Mouse (Mus musculus): ENCODE results near the gene 9930022D16Rik. TPM values are rescaled to one million over a fixed set of nuclear protein-coding genes. Genes with fewer than 3 reads are reported as not detected.

The 9930022D16Rik gene
- not detected in 2 replicates for polyA plus RNA-seq (2016; fragmentation: Nextera tagmentation; extraction: Ambion mirVana)

DNA sequence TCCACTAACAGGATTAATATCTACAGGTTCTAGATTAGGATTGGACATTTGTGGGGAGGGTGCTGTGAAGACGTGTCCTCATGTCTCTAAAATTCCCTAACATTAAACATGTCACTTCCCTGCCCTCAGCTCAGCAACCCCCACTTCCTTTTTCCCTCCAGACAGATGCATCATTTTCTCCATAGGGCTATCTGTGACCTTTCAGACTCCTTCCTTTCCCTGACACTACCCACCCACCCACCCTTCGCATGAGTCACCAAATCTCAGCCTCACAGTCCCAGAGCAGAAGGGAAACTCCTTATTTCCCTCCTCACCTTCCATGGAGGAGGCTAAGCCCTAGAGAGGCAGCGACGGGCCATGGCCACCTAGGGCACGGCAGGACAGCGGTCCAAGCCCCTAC, at the start of gene 9930022D16Rik:
9930022D16Rik (plus strand) TSS at position 301 of the 400 bp plus-strand sequence.
- H3K4me1 ChIP-seq: no peaks in the 10 kb centered on the region
- H3K9me3 ChIP-seq: no peaks in the 10 kb centered on the region
- WGBS: 94% methylated on average over 6 of the region's 6 CpGs
- DNase-seq (ENCODE audit: extremely low spot score, low spot score): no peak
- no peak within 1 kb of the TSS for H3K4me3 ChIP-seq
- H3K27ac ChIP-seq: no peak within 1 kb of the TSS
- H3K36me3 ChIP-seq (replicated peaks): no peaks in the 10 kb centered on the region
- H3K27me3 ChIP-seq (ENCODE audit: poor library complexity, severe bottlenecking): no peaks in the 10 kb centered on the region

DNA sequence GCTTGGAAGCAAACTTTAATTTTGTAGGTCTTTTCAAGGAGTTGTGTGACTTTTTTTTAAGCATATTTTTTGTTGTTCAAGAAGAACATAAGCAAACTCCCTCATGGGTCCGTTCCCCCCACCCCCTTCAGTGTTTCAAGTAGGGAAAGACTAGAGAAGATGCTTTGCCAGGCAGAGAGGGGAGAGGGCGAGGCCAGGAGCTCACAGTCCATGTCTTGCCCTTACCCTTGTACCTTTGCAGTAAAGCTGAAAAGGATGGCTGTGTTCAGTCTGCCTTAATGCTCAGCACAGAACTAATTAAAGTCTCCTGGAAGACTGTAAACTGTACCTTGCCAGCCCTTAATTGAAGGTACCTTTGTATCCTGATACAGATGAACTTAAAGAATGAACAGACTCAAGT, 49.4 kb upstream of the 9930022D16Rik start:
- Histone ChIP-seq H3K4me3 (peak overlapping the region; percentile 96), H3K27me3 (ENCODE audit: poor library complexity, severe bottlenecking) (peaks cover 23% of the 10 kb centered on the region), H3K27ac (no peak overlapping the region), H3K4me1 (peaks cover 46% of the 10 kb centered on the region), H3K9me3 (no peaks in the 10 kb centered on the region), H3K36me3 (replicated peaks) (peaks cover 41% of the 10 kb centered on the region)
- DNase-seq (ENCODE audit: extremely low spot score, low spot score): no peak
- WGBS: 77% methylated on average over 2 of the region's 2 CpGs

DNA sequence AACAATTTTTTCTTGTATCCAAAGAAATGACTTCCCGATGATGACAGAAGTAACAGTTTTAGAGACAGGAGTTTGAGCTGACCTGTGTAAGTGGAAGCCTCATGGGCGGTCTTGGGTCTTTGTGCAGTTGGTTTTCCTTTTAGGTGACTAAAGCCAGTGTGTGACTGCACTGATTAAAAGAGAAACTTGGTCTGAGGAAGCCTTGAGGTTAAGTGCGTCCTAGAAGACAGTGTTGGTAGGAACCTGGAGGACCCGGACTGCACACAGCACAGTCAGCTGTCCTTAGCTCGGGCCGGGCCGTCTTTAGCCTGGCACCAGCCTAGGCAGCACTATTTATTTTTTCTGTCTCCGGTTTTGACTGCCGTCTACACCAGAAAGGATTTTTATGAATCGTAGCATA, 48.8 kb upstream of the 9930022D16Rik start:
- Histone ChIP-seq H3K27ac (no peak overlapping the region), H3K9me3 (no peaks in the 10 kb centered on the region), H3K36me3 (replicated peaks) (peaks cover 47% of the 10 kb centered on the region), H3K4me1 (peaks cover 41% of the 10 kb centered on the region), H3K4me3 (peak overlapping the region; percentile 96), H3K27me3 (ENCODE audit: poor library complexity, severe bottlenecking) (peaks cover 21% of the 10 kb centered on the region)
- no peak for DNase-seq (ENCODE audit: extremely low spot score, low spot score)
- WGBS: 90% methylated on average over 10 of the region's 10 CpGs

DNA sequence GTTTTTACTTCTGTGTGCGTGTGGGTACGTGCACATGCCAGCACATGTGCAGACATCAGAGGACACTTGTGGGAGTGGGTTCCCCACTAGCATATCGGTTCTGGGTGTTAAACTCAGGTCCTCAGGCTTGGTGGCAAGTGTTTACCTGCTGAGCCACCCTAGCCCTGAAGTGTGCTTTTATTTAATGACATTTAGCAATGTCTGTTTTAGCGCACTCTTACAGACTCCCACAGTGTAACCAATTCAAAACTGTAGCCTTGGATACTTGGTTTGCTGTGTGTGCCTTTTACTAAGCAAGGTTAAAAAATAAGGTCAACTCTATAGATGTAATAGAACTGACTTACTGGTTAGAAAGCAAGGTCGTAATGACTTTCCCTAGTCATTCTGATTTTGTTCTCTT, 47.9 kb upstream of the 9930022D16Rik start:
- Histone ChIP-seq H3K4me1 (peaks cover 45% of the 10 kb centered on the region), H3K9me3 (no peaks in the 10 kb centered on the region), H3K27me3 (ENCODE audit: poor library complexity, severe bottlenecking) (peaks cover 11% of the 10 kb centered on the region), H3K4me3 (no peak overlapping the region), H3K36me3 (replicated peaks) (peaks cover 56% of the 10 kb centered on the region), H3K27ac (no peak overlapping the region)
- WGBS: 95% methylated on average over 5 of the region's 5 CpGs
- DNase-seq (ENCODE audit: extremely low spot score, low spot score): no peak

DNA sequence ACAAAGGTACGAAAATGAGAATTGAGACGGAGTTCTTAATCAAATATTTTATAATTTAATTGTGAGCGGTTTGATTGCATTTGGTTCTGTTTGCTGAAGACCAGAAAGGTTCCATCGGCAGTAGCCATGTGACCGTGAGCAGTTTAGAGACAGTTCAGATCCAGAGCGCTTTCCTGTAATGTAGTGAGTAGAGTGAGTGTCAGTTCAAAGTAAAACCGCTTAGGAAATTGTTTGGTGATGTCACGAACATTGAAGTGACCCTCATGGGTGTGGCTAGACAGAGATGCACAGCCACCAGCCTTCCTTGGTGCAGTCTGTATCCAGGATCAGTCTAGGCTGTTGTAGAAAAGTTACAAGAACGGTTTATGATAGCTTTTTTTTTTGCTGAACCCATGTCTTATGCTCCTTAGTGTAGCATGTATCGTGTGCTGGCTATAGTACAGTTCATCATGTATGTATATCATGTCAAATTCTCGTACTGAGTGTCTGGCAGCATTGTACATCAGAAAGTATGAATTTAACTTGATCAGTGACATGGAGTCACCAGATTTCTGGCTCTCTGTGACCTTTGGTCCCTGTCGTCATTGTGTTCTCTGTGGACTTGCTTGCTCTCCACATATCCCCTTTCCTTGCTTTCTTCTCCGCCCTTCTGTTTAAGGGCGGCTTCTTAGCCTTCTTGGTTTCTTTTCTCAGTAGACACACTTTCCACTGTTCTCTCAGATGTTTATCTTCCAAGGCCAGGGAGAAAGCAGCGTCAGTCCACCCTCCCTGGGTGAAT, 46.7 kb upstream of the 9930022D16Rik start:
- H3K36me3 ChIP-seq (replicated peaks): peaks cover 66% of the 10 kb centered on the region
- H3K4me3 ChIP-seq: no peak overlapping the region
- no peak overlapping the region for H3K27ac ChIP-seq
- no peaks in the 10 kb centered on the region for H3K27me3 ChIP-seq (ENCODE audit: poor library complexity, severe bottlenecking)
- no peak for DNase-seq (ENCODE audit: extremely low spot score, low spot score)
- H3K4me1 ChIP-seq: peaks cover 36% of the 10 kb centered on the region
- WGBS: 91% methylated on average over 15 of the region's 15 CpGs
- no peaks in the 10 kb centered on the region for H3K9me3 ChIP-seq

DNA sequence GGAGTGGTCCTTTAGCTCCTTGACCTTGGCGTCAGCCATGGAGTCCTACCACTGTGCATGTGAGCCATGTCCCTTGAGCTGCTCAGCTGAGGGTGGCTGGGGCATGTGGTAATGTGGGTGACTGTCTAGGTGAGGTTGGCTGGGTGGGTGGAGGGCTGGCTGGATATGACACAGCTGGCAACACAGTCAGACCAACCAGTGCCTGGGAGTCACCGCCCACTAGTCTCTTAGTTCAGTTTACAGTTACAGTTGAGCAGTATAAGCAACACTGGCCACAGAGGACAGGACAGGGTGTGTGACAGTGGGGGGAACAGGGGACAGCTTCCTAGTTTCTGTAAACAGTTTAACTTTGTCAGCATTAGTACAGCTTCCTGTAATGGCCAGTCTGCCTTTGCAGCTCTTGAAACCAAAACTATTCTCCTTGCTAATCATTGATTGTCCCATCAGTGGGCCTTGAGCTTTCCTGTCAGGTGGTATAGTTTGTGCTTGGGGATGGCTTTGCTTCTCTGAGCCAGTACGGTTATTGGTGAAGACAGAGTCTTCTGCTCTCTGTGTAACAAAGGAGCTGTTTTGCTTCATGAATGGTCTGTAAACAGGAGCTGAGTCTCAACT, 44.6 kb upstream of the 9930022D16Rik start:
- 89% methylated on average over 3 of the region's 3 CpGs for WGBS
- Histone ChIP-seq H3K4me1 (peaks cover 29% of the 10 kb centered on the region), H3K9me3 (no peaks in the 10 kb centered on the region), H3K36me3 (replicated peaks) (peaks cover 80% of the 10 kb centered on the region), H3K27me3 (ENCODE audit: poor library complexity, severe bottlenecking) (no peaks in the 10 kb centered on the region), H3K4me3 (no peak overlapping the region), H3K27ac (no peak overlapping the region)
- no peak for DNase-seq (ENCODE audit: extremely low spot score, low spot score)

DNA sequence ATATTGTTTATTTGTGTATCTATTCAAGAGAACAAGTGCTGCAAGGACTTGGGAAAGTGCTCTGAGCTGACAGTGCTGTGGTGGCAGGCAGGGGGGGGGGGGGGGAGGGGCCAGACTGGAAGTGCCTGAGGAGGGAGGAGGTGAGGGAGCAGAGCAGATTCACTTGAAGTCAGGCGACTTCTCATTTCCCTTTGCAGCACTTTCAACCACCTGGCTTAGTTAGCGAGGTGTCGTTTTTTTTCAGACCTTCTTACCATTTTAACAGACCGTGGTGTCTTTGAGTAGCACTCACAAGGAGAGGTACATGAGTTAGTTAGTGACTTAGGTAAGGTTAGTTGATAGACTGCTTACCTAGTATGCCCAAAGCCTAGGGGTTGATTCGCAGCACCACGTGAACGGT, 38.3 kb upstream of the 9930022D16Rik start:
- Histone ChIP-seq H3K9me3 (no peaks in the 10 kb centered on the region), H3K4me3 (no peak overlapping the region), H3K36me3 (replicated peaks) (peaks cover 28% of the 10 kb centered on the region), H3K27me3 (ENCODE audit: poor library complexity, severe bottlenecking) (no peaks in the 10 kb centered on the region), H3K4me1 (peaks cover 40% of the 10 kb centered on the region), H3K27ac (no peak overlapping the region)
- no peak for DNase-seq (ENCODE audit: extremely low spot score, low spot score)
- WGBS: 76% methylated on average over 7 of the region's 7 CpGs

DNA sequence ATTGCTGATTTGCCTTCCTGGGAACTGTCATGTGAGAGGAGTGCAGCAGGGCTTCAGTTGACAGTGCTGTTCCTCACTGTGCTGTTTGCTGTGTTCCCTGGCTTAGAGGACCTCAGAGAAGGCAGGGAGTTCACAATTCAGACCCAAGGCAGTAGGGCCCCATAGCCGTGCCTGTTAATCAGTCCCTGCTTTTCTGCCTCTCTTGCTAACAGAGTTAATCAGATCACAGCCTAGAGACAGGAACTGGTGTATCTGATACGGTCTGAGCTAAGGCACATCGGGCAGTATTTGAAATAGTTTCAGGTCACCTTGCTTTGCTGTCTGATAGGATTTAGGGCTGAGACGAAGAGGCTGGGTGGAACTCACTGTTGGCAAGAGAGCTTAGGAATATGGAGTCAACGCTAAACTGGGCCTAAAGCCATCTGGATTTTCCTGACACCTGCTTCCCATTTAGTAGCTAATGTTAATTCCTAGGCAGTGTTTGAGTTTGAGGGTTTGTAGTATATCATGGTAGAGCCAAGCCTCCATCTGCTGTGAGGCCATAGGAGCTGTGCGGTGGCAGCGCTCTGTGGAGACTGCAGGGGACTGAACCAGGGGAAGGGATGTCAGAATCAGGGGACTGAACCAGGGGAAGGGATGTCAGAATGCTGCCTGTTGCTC, 37.1 kb upstream of the 9930022D16Rik start:
- H3K27me3 ChIP-seq (ENCODE audit: poor library complexity, severe bottlenecking): no peaks in the 10 kb centered on the region
- no peaks in the 10 kb centered on the region for H3K9me3 ChIP-seq
- 0 out of 2 replicates have a peak overlapping the region, but pooled peaks have one; percentile 2 for H3K27ac ChIP-seq
- no peak overlapping the region for H3K4me3 ChIP-seq
- H3K36me3 ChIP-seq (replicated peaks): peaks cover 19% of the 10 kb centered on the region
- 62% methylated on average over 7 of the region's 7 CpGs for WGBS
- peaks cover 40% of the 10 kb centered on the region for H3K4me1 ChIP-seq
- DNase-seq (ENCODE audit: extremely low spot score, low spot score): no peak

DNA sequence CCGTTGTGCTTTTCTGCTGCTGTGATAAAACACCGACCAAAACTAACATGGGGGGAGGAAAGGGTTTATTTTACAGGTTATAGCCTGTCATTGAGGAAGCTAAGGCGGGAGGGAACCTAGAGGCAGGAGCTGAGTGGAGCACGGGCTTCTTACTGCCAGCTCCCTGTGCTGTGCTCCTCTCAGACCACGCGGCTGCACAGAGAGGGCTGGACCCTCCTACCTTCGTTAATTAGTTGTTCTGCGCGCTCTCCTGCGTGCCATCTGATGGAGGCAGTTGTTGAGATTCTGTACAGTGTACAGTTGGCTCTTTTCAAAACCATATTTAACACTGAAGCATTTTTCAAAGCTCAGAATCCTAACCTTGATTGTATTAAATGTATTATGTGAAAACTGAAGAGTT, 36.2 kb upstream of the 9930022D16Rik start:
- Histone ChIP-seq H3K27me3 (ENCODE audit: poor library complexity, severe bottlenecking) (no peaks in the 10 kb centered on the region), H3K4me1 (peaks cover 40% of the 10 kb centered on the region), H3K36me3 (replicated peaks) (peaks cover 14% of the 10 kb centered on the region), H3K9me3 (no peaks in the 10 kb centered on the region), H3K27ac (0 out of 2 replicates have a peak overlapping the region, but pooled peaks have one; percentile 32), H3K4me3 (no peak overlapping the region)
- WGBS: 60% methylated on average over 10 of the region's 10 CpGs
- no peak for DNase-seq (ENCODE audit: extremely low spot score, low spot score)

DNA sequence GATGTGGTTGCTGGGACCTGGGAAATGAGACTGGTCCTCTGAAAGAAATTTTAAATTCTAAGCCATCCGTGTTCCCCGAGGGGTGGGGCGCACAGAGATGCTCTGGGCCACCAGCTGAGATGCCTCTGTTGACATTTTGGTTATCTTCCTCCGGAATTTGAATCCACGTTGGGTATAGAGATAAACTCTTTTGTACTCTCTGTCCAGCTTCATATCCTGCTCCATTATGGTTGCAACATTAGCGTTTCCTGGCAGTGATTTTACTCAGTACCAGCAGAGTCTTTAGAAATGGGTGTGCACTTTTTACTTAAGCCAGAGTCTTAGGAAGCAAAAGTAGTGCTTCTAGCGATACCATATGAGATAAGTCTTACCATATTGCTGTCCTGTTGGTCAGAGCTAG, 35.7 kb upstream of the 9930022D16Rik start:
- 81% methylated on average over 7 of the region's 7 CpGs for WGBS
- H3K4me3 ChIP-seq: no peak overlapping the region
- H3K36me3 ChIP-seq (replicated peaks): peaks cover 12% of the 10 kb centered on the region
- DNase-seq (ENCODE audit: extremely low spot score, low spot score): no peak
- no peak overlapping the region for H3K27ac ChIP-seq
- H3K9me3 ChIP-seq: no peaks in the 10 kb centered on the region
- no peaks in the 10 kb centered on the region for H3K27me3 ChIP-seq (ENCODE audit: poor library complexity, severe bottlenecking)
- H3K4me1 ChIP-seq: peaks cover 40% of the 10 kb centered on the region

DNA sequence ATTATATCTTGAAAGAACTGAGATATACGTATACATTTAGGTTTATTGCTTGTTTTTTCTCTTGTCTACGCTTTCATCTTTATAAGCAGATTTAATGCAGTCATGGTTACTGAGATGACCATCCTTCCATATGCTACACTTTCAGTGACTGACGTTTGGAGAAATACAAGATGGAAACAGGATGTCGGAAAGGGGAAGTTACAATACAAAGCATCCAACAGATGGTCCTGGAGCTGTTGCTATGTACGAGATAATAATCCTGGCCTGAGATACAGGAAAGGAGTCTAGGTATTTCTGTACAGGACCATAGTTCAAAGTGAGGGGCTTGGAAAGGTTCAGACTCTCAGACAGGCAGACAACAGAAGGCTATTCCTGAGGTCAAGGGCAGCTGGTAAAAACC, 33.1 kb upstream of the 9930022D16Rik start:
- H3K4me1 ChIP-seq: peaks cover 30% of the 10 kb centered on the region
- H3K9me3 ChIP-seq: no peaks in the 10 kb centered on the region
- H3K27ac ChIP-seq: no peak overlapping the region
- WGBS: 91% methylated on average over 5 of the region's 5 CpGs
- no peaks in the 10 kb centered on the region for H3K27me3 ChIP-seq (ENCODE audit: poor library complexity, severe bottlenecking)
- no peak for DNase-seq (ENCODE audit: extremely low spot score, low spot score)
- H3K36me3 ChIP-seq (replicated peaks): no peaks in the 10 kb centered on the region
- H3K4me3 ChIP-seq: no peak overlapping the region

DNA sequence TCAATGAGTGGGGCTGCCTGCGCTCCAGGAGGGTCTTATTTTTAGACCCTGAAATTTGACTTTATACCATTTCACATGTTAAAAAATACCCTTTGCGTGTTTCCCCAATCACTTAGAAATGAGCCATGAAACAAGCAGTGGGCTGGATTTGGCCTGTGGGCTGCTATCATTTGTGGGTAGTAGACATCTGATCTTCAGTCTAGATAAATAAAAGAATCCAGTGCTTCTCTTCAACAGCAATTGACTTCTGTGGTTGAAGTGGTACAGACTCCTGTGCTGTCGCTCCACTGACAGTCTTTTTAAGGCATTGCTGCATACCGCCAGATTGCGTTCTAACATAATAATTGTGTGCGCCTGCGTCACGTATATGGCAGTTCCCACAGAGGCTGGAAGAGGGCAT, 28.4 kb upstream of the 9930022D16Rik start:
- 95% methylated on average over 8 of the region's 8 CpGs for WGBS
- Histone ChIP-seq H3K27me3 (ENCODE audit: poor library complexity, severe bottlenecking) (no peaks in the 10 kb centered on the region), H3K9me3 (no peaks in the 10 kb centered on the region), H3K36me3 (replicated peaks) (no peaks in the 10 kb centered on the region), H3K4me3 (no peak overlapping the region), H3K4me1 (no peaks in the 10 kb centered on the region), H3K27ac (no peak overlapping the region)
- DNase-seq (ENCODE audit: extremely low spot score, low spot score): no peak

DNA sequence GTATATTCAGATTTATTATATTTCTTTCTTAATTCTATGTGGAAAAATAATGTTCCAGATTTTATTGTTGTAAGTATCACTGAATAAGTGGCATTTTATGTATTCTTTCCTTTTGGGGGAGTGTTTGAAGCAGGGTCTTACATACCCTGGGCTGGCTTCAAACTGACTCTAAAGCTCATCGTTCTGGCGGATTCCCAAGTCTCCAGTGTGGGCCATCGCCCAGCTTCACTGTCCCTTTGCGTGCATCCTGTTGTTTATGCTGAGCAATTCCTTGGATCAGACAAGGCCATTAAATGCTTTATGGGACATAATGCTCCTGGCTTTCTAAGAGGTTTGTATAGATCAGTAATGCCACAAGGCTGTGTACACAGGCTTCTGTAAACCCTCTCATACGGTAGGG, 24.7 kb upstream of the 9930022D16Rik start:
- H3K4me1 ChIP-seq: peaks cover 10% of the 10 kb centered on the region
- H3K36me3 ChIP-seq (replicated peaks): peaks cover 14% of the 10 kb centered on the region
- H3K9me3 ChIP-seq: no peaks in the 10 kb centered on the region
- no peaks in the 10 kb centered on the region for H3K27me3 ChIP-seq (ENCODE audit: poor library complexity, severe bottlenecking)
- H3K4me3 ChIP-seq: no peak overlapping the region
- H3K27ac ChIP-seq: no peak overlapping the region
- WGBS: 97% methylated on average over 5 of the region's 5 CpGs
- no peak for DNase-seq (ENCODE audit: extremely low spot score, low spot score)

All from forebrain, embryonic 10.5 days (tissue).